Mouse (Mus musculus): Measurements from ENCODE around the gene Sh3rf3. TPM values are rescaled to one million over a fixed set of nuclear protein-coding genes. Genes with fewer than 3 reads are reported as not detected.
"Not testable (repeated sequence)": the region's sequence is repeated elsewhere in the genome, so short reads cannot be mapped to it uniquely, and the experiment has no call there.

Gene Sh3rf3
- total RNA-seq, 1 experiment from 2014 or later = 0.20 TPM

DNA sequence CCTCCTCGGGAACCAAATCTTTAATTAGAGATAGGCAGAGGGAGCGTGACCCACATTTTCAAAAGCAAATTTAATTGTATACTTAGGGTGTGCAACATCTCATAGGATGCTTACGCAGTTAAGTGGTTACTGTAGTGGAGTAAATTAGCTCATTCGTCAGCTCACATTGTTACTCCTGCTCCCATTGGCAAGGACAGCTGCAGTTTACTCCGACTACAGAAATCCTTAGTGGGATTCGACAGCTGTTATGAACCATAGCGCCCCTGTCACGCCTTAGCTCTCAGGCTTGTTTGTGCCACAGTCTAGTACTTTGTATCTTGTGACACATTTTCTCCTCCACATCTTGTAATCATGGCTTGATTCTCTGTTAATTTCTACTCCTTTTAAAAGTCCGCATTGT, 200.5 kb downstream of the Sh3rf3 start:
- no peak for ATAC-seq (replicated peaks in 1 of 2; ENCODE audit: insufficient read depth in 1 of 2, low FRiP score in 2 of 2, low TSS enrichment in 1 of 2, low read depth in 1 of 2, poor library complexity in 2 of 2, severe bottlenecking in 2 of 2)

DNA sequence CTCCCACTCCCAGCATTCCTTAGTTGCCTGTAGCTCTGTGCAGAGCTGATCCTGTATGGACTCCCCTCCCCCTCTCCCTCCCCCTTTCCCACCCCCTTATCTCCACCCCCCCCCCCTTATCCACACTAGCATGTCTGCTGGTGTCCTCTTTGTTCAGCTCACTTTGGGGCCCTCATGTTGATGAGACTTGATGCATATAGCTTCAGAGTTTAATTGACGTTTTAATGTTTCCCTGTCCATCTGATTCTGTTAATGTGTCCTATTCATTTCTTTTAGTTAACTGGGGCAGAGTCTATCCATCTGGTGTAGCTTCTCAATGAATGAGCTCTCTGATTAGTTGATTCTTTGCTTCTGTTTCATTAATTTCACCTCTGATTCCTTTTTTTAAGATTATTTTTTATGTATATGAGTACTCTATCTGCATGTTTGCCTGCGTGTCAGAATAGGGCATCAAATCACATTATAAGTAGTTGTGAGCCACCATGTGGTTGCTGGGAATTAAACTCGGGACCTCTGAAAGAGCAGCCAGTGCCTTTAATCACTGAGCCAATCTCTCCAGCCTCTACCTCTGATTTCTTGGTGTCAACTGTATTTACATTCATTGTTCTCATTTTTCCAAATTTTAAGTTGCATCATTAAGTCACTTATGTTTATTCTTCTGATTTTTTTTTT, 206.3 kb downstream of the Sh3rf3 start:
- ATAC-seq (replicated peaks in 1 of 2; ENCODE audit: insufficient read depth in 1 of 2, low FRiP score in 2 of 2, low TSS enrichment in 1 of 2, low read depth in 1 of 2, poor library complexity in 2 of 2, severe bottlenecking in 2 of 2) = no peak

DNA sequence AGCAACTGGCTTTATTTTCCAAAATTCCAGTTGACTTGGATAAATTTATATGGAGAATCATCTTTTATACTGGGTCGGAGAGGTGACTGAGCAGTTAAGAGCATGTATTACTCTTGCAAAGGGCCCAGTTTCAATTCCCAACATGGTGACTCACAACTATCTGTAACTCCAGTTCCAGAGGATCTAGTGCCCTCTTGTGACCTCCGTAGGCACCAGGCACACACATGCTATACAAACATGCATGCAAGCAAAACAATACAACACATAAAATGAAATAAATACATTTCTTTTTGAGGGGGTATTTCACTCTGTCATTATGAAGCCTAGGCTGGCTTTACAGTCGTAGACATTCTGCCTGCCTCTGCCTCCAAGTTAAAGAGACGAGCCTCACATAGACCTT, 237.3 kb downstream of the Sh3rf3 start:
- ATAC-seq (replicated peaks in 1 of 2; ENCODE audit: insufficient read depth in 1 of 2, low FRiP score in 2 of 2, low TSS enrichment in 1 of 2, low read depth in 1 of 2, poor library complexity in 2 of 2, severe bottlenecking in 2 of 2) = no peak

DNA sequence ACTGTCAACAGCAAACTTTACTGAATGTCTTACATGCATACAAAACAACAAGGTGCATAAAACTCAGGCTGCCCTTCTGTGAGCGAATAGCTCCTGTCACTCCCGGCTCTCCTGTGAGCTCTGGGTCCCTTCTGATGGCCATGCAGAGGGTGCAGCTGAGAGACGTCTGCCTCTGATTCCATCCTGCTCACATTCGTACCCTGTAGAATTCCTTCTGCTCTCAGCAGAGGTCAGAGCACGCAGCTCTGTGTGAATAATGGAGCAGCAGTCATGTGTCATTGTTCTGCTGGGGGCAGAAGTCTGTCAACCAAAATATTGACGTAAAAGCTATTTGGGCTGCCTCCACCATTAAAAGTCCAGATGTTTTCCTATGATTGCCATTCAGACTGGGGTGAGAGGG, 243.1 kb downstream of the Sh3rf3 start:
- ATAC-seq (replicated peaks in 1 of 2; ENCODE audit: insufficient read depth in 1 of 2, low FRiP score in 2 of 2, low TSS enrichment in 1 of 2, low read depth in 1 of 2, poor library complexity in 2 of 2, severe bottlenecking in 2 of 2) = no peak

DNA sequence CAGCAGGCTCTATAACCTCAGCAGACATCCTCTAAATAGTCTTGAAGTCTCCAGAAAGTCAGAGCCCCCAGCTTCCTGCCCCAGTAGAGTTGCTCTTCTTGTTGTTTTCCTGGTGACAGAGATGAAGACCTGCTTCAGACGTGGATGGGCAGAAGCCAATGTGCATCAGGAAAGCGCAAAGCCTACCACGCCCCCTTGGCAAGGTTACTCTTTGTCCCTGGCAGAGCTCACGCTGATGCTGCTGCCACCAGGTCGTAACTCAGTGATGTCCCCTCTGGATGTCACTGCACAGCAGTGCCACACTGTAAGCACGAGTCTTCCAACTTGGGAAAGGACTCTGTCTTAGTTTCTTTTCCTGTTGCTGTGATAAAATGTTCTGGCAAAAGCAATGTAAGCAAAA, 253.6 kb downstream of the Sh3rf3 start:
- ATAC-seq (replicated peaks in 1 of 2; ENCODE audit: insufficient read depth in 1 of 2, low FRiP score in 2 of 2, low TSS enrichment in 1 of 2, low read depth in 1 of 2, poor library complexity in 2 of 2, severe bottlenecking in 2 of 2) = no peak

DNA sequence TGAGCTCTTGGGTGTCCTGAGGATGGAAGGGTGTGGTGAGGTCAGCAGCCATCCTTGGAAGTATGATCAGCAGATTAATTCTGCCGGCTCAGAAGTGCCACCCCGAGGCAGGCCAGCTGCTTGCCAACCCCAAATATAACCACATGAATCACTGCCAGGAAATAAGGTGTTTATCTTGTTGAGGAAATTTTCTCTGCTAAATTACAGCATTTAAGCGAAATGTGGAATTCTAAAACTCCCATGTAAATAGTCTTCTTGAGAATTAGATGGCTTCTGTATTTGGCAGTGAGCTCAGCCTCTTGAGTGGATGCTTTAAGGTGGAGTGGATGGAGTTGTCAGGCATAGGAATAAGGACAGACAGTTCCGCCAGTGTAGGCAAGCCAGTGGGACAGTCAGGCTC, 259.7 kb downstream of the Sh3rf3 start:
- ATAC-seq (replicated peaks in 1 of 2; ENCODE audit: insufficient read depth in 1 of 2, low FRiP score in 2 of 2, low TSS enrichment in 1 of 2, low read depth in 1 of 2, poor library complexity in 2 of 2, severe bottlenecking in 2 of 2) = no peak

DNA sequence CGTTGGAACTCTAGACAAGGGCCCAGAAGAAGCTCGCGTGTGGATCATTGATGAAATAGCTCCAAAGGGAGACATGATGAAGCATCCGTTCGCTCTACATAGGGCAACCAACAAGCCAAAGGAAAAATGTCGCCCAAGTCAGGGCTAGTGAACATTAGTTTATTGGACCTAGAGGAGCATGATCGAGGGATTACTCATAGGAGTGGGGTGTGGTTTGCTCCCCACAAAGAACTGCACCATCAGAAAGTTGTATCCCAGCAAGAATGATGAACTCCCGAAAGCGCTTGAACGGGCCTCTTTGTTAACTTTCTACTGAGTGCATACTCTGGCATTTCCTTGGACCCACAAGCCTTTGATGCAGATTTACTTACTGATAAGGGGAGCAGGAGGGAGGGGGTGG, 263.5 kb downstream of the Sh3rf3 start:
- no peak for ATAC-seq (replicated peaks in 1 of 2; ENCODE audit: insufficient read depth in 1 of 2, low FRiP score in 2 of 2, low TSS enrichment in 1 of 2, low read depth in 1 of 2, poor library complexity in 2 of 2, severe bottlenecking in 2 of 2)

DNA sequence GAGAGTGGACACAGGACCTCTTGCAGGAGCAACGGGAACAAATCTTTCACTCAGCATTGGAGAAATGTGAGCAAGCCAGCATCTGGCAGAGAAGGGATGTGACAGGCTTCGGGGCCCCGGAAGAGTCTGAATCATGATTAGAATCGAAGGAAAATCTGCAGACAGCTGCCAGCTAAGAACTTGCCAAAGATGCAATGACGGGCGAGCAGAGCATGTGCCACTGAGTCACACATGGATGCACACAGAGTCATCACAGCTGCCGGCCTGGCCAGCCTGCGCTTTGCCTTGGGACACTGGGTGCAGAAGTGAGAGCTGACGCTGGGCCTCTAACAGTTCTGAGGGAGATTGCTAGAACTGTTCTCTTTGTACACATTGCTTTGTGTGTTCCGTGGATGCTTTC, 264.8 kb downstream of the Sh3rf3 start:
- ATAC-seq (replicated peaks in 1 of 2; ENCODE audit: insufficient read depth in 1 of 2, low FRiP score in 2 of 2, low TSS enrichment in 1 of 2, low read depth in 1 of 2, poor library complexity in 2 of 2, severe bottlenecking in 2 of 2) = no peak

DNA sequence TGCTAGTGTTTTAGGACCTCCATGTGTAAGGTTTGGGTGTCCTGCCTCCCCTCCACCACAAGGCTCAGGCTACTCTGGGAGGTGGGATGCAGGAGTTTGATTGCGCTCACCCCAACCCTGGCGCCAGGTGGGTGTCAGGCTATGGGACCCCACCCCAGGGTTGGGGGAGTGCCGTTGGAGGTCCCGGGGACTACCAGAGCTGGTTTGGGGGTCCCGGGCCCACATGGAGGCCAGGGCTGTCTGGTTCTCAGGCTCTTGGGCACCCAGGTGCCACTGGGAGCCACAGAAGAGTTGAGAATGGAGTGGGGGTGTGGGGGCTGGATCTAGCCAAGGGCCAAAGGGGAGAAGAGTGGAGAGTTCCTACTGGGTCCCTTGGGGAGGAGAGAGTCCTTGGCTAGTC, 272.4 kb downstream of the Sh3rf3 start:
- ATAC-seq (replicated peaks in 1 of 2; ENCODE audit: insufficient read depth in 1 of 2, low FRiP score in 2 of 2, low TSS enrichment in 1 of 2, low read depth in 1 of 2, poor library complexity in 2 of 2, severe bottlenecking in 2 of 2) = no peak

DNA sequence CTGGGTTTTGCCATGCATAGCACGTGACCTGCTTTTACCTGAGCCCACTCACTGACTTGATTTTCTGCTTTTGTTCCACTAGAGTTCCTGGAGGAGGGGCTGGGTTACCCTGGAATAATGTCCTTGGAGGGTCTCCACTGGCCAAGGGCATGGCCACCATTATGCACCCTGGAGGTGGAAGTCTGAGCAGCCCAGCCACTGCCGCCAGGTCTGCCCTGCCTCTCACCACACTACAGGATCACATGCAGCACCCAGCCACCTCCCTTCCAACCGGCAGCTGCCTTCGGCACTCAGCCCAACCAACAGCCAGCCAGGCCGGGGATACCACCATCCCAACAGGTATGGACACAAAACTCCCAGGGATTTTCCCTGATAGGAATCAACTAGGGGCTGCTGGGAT, 273.4 kb downstream of the Sh3rf3 start:
- no peak; a peak in 1 of 4 replicates for ATAC-seq (replicated peaks in 1 of 2; ENCODE audit: insufficient read depth in 1 of 2, low FRiP score in 2 of 2, low TSS enrichment in 1 of 2, low read depth in 1 of 2, poor library complexity in 2 of 2, severe bottlenecking in 2 of 2)

DNA sequence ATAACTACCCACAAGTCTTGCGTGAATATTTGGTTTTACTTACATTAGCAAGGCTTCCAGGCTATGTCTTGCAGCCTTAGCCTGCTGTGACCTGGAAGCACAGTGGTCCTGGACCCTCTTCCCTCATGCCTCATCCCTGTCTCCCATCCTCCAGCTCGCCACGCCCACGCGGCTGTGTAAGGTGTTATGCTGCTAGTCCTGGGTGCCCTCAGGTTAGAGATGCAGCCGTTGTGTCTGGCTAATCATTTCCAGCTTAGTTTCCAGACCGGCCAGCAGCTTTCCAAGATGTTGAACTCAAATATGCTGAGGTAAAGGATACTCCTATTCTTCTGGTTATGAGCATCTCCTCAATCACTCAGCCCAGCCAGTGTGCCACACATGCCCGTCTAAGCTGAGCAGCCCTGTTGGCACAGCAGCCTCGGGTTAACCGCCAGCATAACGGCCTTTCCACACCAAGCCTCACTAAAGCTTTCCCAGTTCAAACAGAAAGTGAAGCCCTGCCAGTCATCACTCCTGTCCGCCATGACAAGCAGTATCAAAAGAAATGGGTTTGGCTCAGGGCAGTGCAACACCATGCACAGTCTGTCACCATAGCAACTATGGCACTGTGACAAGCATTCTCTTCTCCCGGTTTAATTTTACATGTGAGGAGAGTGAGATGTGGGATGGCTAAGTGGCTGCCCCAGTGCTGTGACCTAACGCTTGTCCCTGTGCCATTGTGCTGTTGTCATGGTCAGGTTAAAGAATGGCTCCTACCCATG, 276.9 kb downstream of the Sh3rf3 start:
- no peak for ATAC-seq (replicated peaks in 1 of 2; ENCODE audit: insufficient read depth in 1 of 2, low FRiP score in 2 of 2, low TSS enrichment in 1 of 2, low read depth in 1 of 2, poor library complexity in 2 of 2, severe bottlenecking in 2 of 2)

DNA sequence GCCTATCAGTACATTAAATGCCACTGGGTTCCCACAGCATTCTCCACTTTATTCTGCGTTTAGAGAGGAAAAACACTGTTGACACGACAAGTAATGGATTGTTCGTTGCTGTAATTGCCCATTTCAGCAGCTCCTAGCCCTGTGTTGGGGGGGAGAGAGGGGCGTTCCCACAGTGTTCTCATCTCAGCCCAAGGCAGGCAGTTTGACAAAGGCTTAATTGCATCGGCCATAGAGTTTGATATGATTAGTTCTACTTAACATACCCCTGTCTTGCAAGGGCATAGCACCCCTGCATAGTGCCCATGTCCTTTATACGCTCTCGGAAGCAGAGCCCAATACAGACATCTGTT, 277.4 kb downstream of the Sh3rf3 start:
- no peak for ATAC-seq (replicated peaks in 1 of 2; ENCODE audit: insufficient read depth in 1 of 2, low FRiP score in 2 of 2, low TSS enrichment in 1 of 2, low read depth in 1 of 2, poor library complexity in 2 of 2, severe bottlenecking in 2 of 2)

DNA sequence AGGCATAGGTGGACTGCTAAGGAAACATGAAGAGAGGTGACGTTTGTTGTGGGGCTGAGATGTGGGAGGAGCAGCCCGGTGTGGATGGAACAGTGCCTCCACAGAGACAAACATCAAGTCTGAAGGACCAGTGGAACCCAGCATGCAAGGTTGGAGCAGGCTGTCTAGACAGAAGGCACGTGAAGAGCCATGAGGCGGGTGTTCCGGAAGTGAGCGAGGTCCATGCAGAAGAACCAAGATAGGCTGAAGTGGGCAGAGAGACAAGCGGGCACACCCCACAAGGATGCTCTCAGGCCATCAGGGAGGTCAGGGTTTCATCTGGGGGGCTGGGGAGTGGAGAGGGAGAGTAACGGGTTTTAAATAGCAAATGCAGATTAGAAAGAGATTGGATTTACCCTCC, 278.4 kb downstream of the Sh3rf3 start:
- no peak for ATAC-seq (replicated peaks in 1 of 2; ENCODE audit: insufficient read depth in 1 of 2, low FRiP score in 2 of 2, low TSS enrichment in 1 of 2, low read depth in 1 of 2, poor library complexity in 2 of 2, severe bottlenecking in 2 of 2)

DNA sequence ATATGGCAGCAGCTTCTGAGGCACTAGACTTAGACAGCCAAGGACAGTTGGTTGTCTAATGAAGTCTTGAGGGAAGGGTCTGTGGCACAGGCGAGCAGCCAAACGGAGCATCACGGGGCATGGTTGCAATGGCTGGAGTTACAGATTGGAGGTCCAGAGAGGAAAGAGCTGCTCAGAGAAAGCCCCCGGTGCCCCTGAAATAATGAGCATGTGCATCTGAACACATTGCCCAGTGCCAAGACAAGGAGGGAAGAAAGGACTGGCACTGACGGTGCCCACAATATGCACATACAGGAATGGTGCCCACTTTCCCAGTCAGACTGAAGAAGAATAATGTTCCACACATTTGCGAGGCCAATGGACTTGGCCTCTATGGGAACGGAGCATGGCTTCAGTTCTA, 278.8 kb downstream of the Sh3rf3 start:
- no peak for ATAC-seq (replicated peaks in 1 of 2; ENCODE audit: insufficient read depth in 1 of 2, low FRiP score in 2 of 2, low TSS enrichment in 1 of 2, low read depth in 1 of 2, poor library complexity in 2 of 2, severe bottlenecking in 2 of 2)

DNA sequence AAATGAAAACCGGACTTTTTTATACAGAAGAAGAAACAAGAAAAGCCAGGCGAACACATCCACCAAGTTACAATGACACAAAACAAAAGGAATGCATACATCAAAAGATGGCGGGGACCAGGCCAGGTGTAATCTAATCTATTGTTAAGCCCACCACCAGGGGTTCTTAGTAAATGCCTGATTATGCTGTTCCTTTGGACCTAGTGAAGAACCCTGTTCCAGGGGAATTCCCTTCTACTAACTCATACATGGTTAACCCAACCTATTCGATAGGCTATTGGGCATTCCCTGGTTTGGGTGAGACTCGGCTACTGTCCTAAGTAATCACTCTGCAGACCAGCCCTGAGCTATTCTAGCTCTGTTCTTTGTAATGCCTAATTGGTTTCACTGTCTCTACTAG, 289.9 kb downstream of the Sh3rf3 start:
- ATAC-seq (replicated peaks in 1 of 2; ENCODE audit: insufficient read depth in 1 of 2, low FRiP score in 2 of 2, low TSS enrichment in 1 of 2, low read depth in 1 of 2, poor library complexity in 2 of 2, severe bottlenecking in 2 of 2) = not testable (repeated sequence)

DNA sequence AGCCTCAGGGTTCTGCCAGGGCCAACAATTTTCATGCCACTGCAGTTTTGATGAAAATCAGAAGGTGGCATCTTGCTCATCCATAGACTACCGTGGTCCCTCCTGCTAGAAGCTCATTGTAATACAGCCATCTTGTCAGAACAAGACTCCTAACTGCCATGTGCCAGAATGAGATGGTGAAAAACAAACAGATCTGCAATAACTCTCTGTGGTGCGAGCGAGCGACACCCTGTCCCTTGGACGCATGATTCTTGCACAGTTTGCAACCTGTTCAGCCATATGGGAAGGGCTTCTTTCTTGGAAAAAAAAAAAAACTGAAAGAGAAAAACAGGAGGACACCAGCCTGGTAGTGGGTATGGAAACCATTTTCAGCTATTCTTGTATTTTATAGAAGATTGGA, 291.5 kb downstream of the Sh3rf3 start:
- ATAC-seq (replicated peaks in 1 of 2; ENCODE audit: insufficient read depth in 1 of 2, low FRiP score in 2 of 2, low TSS enrichment in 1 of 2, low read depth in 1 of 2, poor library complexity in 2 of 2, severe bottlenecking in 2 of 2) = no peak

DNA sequence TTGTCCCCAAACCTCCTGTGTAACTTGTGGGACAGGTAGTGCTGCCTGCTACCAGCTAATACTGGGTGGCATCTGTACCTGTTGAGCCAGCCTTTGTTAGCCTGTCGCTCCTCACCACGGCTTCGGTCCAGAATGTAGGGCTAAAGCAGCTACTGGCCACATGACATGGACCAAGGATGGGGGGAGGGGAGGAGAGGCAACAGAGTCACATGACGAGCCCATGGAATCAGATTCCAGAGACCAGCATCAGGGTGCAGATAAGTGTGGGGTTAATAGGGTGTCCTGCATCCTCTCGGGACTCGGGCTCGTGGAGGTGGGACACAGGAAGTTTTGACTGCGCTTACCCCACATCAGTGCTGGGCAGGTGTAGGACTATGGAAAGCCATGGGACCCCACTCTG, 292.7 kb downstream of the Sh3rf3 start:
- ATAC-seq (replicated peaks in 1 of 2; ENCODE audit: insufficient read depth in 1 of 2, low FRiP score in 2 of 2, low TSS enrichment in 1 of 2, low read depth in 1 of 2, poor library complexity in 2 of 2, severe bottlenecking in 2 of 2) = no peak

DNA sequence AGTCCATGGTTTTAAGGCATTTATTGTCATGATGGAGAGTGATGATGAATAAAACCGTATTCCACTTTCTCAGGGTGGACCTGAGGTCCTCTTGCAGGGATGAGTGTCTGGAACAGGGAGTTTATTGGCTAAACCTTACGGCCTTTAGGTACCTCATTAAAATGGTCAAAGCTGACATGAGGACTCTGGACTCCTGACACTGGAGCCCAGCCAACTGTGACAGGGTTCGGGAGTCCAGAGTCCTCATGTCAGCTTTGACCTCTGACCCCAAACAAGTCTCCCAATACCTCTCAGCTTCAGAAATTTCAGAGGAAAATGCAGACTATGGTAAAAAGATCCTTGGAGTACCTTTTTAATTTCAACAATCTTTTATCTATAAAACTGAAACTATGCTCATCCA, 293.5 kb downstream of the Sh3rf3 start:
- ATAC-seq (replicated peaks in 1 of 2; ENCODE audit: insufficient read depth in 1 of 2, low FRiP score in 2 of 2, low TSS enrichment in 1 of 2, low read depth in 1 of 2, poor library complexity in 2 of 2, severe bottlenecking in 2 of 2) = no peak

DNA sequence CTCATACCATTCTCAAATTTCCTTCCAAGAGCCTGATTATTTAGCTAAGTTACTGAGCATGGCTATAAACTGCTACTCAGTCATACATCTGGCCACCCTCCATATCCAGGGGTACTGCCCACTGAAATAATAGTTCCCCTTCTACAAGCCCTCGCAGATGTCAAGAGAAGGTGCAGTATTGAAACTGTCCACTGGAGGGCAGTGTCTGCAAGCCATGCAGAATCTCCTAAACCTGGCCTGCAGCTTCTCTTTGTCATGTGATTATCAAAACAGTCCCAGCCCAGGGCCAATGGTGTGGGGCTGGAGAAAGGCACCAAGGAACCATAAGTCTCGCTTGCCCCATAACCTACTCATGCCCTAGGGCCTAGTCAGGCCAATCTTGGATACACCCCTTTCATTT, 295.9 kb downstream of the Sh3rf3 start:
- ATAC-seq (replicated peaks in 1 of 2; ENCODE audit: insufficient read depth in 1 of 2, low FRiP score in 2 of 2, low TSS enrichment in 1 of 2, low read depth in 1 of 2, poor library complexity in 2 of 2, severe bottlenecking in 2 of 2) = peak; percentile 55 to 76
